Mouse (Mus musculus) erythroblast, embryonic 14.5 days (primary cell): Measurements from ENCODE around the gene Wwp2.

Experiments
- GATA1 ChIP-seq: IDR thresholded peaks from 2 replicates; pipeline ENCODE4 v1.6.1; 2012; ENCODE audit warnings: low read length, inconsistent platforms, mixed read lengths
- TAL1 ChIP-seq: IDR thresholded peaks from 3 replicates; pipeline ENCODE4 v1.6.1; 2012; ENCODE audit warnings: low read length, inconsistent platforms, mixed read lengths

DNA sequence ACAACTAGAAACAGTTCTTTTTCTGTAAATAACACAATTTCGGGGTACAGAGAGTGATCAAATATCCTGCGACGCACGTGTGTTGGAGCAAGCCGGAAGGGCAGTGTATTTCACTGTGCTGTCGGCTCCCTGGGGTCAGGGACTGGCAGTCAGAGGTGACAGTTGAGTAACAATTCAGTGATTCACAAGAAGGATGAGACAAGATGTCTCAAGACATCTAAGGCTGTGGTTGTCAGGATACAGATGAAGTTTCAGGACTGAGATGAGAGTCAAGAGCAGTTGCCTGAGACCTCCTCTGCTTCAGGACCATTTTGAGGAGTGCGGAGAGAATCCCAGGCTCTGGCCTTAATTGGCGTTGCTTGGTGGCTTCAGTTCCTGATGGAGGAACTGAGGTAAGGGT is 66.2 kb downstream of the Wwp2 start:
- no peak for TF ChIP-seq TAL1
- TF ChIP-seq GATA1 = no peak
